Mouse (Mus musculus) limb, embryonic 14.5 days (tissue): Measurements from ENCODE around the gene Syt15. TPM values are rescaled to one million over a fixed set of nuclear protein-coding genes. Genes with fewer than 3 reads are reported as not detected.
"Not testable (repeated sequence)": the region's sequence is repeated elsewhere in the genome, so short reads cannot be mapped to it uniquely, and the experiment has no call there.

Source experiments
- ATAC-seq: fragments of 200-750 bp; cut with Nextera tagmentation; 2 replicates; pipeline ENCODE4 v1.8.0; 2017; ENCODE audit warnings: low read depth, moderate number of reproducible peaks, moderate TSS enrichment; ENCODE audit not compliant: low FRiP score
- DNase-seq: peaks from one replicate; pipeline ENCODE4 v3.0.0-alpha.2; 2015; ENCODE audit warnings: low spot score
- H3K27ac ChIP-seq: fragments of 300-500 bp; sonication (generic); replicated peaks from 2 replicates; pipeline ENCODE4 v1.5.1; 2014; ENCODE audit warnings: low read depth, mild to moderate bottlenecking, low read length, moderate library complexity, mixed read lengths
- H3K27me3 ChIP-seq: fragments of 300-500 bp; sonication (generic); 2 replicates; pipeline ENCODE4 v1.6.1; 2014; ENCODE audit warnings: low read length, mixed read lengths; ENCODE audit not compliant: control insufficient read depth, insufficient read depth
- H3K36me3 ChIP-seq: fragments of 300-500 bp; sonication (generic); 2 replicates; pipeline ENCODE4 v1.6.1; 2014; ENCODE audit warnings: mild to moderate bottlenecking, low read length, moderate library complexity, mixed read lengths; ENCODE audit not compliant: control insufficient read depth, insufficient read depth
- H3K4me1 ChIP-seq: fragments of 300-500 bp; sonication (generic); 2 replicates; pipeline ENCODE4 v1.6.1; 2014; ENCODE audit warnings: antibody characterized with exemption, low read length, mixed read lengths; ENCODE audit not compliant: control insufficient read depth, insufficient read depth
- H3K4me2 ChIP-seq: fragments of 300-500 bp; sonication (generic); replicated peaks from 2 replicates; pipeline ENCODE4 v1.6.1; 2014; ENCODE audit warnings: low read depth, mild to moderate bottlenecking, low read length, moderate library complexity; ENCODE audit not compliant: severe bottlenecking
- H3K4me3 ChIP-seq: fragments of 300-500 bp; sonication (generic); replicated peaks from 2 replicates; pipeline ENCODE4 v1.5.1; 2014; ENCODE audit warnings: low read length
- H3K9ac ChIP-seq: fragments of 300-500 bp; sonication (generic); 2 replicates; pipeline ENCODE4 v1.6.1; 2014; ENCODE audit warnings: mild to moderate bottlenecking, low read depth, low read length, moderate library complexity; ENCODE audit not compliant: severe bottlenecking
- H3K9me3 ChIP-seq: fragments of 300-500 bp; sonication (generic); 2 replicates; pipeline ENCODE4 v1.6.1; 2016; ENCODE audit warnings: low read length; ENCODE audit not compliant: control insufficient read depth
- POLR2A ChIP-seq: fragments of 200-500 bp; IDR thresholded peaks from 2 replicates; pipeline ENCODE4 v1.8.0; 2012; ENCODE audit warnings: inconsistent platforms, mild to moderate bottlenecking, moderate library complexity, borderline replicate concordance; ENCODE audit not compliant: insufficient read depth, insufficient read length; ENCODE audit errors: extremely low read depth
- WGBS: fragments of 180-500 bp; shearing (Covaris S2); extraction: QIAGEN DNeasy Blood & Tissue Kit; methylation state at CpG from one replicate; pipeline ENCODE4 v1.1.7; 2014; 5-methylcytosine and 5-hydroxymethylcytosine counted together
- polyA plus RNA-seq, 2 experiments: library from polyadenylated mRNA; depleted of rRNA in 1 of 2; stranded (reverse) in 1 of 2; unstranded in 1 of 2; fragments of >200 nt; fragmentation: Nextera tagmentation in 1 of 2; extraction: Ambion mirVana in 1 of 2; gene quantifications; 2 replicates each; pipeline versions ENCODE4 v1.2.1 to v1.2.3; 2012 to 2014

Gene Syt15
- polyA plus RNA-seq, 2 experiments: 0.51 to 0.83 TPM

DNA sequence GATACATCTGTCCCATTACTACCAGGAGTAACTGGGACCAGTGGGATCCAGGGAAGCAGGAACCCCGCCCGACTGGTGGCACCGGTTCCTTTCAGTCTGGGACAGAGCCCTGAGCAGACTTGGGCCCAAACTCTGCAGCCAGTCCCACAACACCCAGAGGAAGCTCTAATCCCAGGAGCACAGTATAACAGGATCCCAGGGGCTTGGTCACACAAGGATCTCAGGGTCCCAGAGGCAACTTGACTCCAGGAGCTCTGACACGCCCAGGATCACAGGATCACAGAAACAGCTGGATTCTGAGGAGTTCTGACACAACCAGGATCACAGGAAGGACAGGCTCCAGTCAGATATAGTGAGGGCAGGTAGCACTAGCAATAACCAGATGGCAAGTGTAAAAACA, 33.9 kb downstream of the Syt15 start:
- DNase-seq (no peak), ATAC-seq (no peak)
- H3K4me1 ChIP-seq: no peaks in the 10 kb centered on the region
- no peaks in the 10 kb centered on the region for H3K27me3 ChIP-seq
- TF ChIP-seq POLR2A: no peak
- no peak overlapping the region for H3K27ac ChIP-seq
- no peaks in the 10 kb centered on the region for H3K9me3 ChIP-seq
- no peak overlapping the region for H3K4me3 ChIP-seq
- no peaks in the 10 kb centered on the region for H3K36me3 ChIP-seq
- H3K9ac ChIP-seq: no peak overlapping the region
- no peak overlapping the region for H3K4me2 ChIP-seq
- 79% methylated on average over 4 of the region's 4 CpGs for WGBS

DNA sequence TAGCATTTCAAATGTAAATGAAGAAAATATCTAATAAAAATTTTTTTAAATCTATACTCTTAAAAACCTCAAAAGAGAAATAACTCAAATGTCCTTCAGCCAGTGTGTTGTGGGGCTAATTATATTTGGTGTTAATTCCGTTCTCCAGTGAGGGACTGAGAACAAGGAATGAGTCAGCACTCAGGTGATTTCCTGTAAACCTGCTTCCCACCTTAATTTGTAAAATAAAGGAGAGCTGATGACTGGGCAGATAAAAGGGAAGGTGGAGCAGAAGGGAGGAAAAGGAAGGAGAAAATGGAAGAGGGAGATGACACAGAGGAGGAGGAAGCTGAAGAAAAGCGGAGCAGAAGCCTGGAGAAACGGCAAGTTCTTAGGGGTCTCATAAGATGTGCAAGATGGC, 39.1 kb downstream of the Syt15 start:
- H3K9me3 ChIP-seq, H3K36me3 ChIP-seq, H3K9ac ChIP-seq, ATAC-seq, H3K27me3 ChIP-seq, H3K27ac ChIP-seq, H3K4me1 ChIP-seq, H3K4me3 ChIP-seq, H3K4me2 ChIP-seq, DNase-seq: not testable (repeated sequence)
- 60% methylated on average over 3 of the region's 3 CpGs for WGBS

DNA sequence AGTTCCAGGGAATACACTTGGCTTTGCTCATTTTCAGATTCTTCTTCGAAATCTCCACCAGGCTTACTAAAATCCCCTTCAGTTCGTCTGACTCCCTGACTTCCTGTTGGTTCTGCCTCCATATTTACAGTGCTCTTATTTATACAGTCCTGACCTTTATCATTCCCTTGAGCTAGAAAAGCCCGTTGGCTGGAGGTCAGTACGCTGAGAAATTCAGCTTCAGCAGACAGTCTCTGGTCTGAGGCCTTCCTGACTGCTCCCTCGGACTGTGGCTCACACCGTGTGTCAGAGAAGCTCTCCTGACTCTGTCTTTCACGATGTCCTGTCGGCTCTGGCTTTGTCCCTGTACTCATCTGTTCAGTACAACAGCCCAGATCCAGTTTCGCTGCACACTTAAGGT, 48.7 kb downstream of the Syt15 start:
- no peak for ATAC-seq
- Histone ChIP-seq H3K4me3 (no peak overlapping the region), H3K36me3 (0 out of 2 replicates have a peak, but pooled peaks cover 3% of the 10 kb centered on the region), H3K9ac (no peak overlapping the region), H3K27ac (no peak overlapping the region), H3K4me1 (no peaks in the 10 kb centered on the region), H3K27me3 (no peaks in the 10 kb centered on the region), H3K4me2 (no peak overlapping the region), H3K9me3 (0 out of 2 replicates have a peak, but pooled peaks cover 3% of the 10 kb centered on the region)
- 78% methylated on average over 9 of the region's 9 CpGs for WGBS
- no peak for DNase-seq
- no peak for TF ChIP-seq POLR2A

DNA sequence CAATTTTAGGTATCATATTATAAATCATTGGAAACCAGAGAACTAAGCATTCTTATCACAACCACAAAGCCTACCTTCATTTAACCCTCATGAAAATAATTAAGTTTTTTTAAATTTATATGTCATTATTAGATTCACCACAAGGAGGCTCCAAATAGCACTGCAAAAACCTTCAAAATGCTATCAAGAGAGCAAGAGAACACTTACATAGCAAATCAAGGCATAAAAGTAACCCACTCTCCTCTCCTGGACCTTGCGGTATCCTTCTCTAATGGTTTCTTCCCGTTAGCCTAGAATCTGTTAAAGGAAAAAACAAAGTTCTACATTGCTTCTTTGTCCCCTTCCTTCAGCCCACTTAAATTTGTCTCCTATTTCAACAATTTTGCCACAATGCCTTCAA, 53.9 kb downstream of the Syt15 start:
- WGBS: 57% methylated on average over 2 of the region's 2 CpGs
- H3K4me1 ChIP-seq: no peaks in the 10 kb centered on the region
- no peaks in the 10 kb centered on the region for H3K27me3 ChIP-seq
- 0 out of 2 replicates have a peak, but pooled peaks cover 3% of the 10 kb centered on the region for H3K36me3 ChIP-seq
- no peaks in the 10 kb centered on the region for H3K9me3 ChIP-seq
- ATAC-seq (no peak), DNase-seq (no peak)
- no peak for TF ChIP-seq POLR2A
- H3K9ac ChIP-seq: no peak overlapping the region
- H3K4me3 ChIP-seq: no peak overlapping the region
- no peak overlapping the region for H3K4me2 ChIP-seq
- no peak overlapping the region for H3K27ac ChIP-seq

DNA sequence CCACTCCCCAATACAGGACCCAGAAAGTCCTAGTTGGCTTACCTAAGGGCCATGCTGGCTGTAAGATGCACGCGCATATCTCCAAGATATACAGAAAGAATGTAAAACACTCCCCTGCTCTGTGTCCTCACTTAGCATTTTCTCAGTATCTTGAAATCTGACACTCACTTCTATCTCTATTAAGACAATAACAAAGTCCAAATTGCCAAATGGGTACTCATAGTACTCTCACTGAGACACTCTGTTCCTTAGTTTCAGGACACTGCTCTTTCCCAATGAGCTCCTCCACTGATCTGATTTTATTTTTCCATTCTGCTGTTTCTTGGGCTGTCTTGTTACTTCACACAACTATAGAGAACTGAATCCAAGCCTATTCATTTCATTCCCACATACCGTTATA, 54.7 kb downstream of the Syt15 start:
- ATAC-seq (no peak), DNase-seq (no peak)
- Histone ChIP-seq H3K4me2 (no peak overlapping the region), H3K27me3 (no peaks in the 10 kb centered on the region), H3K36me3 (no peaks in the 10 kb centered on the region), H3K9me3 (no peaks in the 10 kb centered on the region), H3K4me1 (no peaks in the 10 kb centered on the region), H3K4me3 (no peak overlapping the region), H3K27ac (no peak overlapping the region), H3K9ac (no peak overlapping the region)
- 96% methylated on average over 3 of the region's 3 CpGs for WGBS
- TF ChIP-seq POLR2A: no peak

DNA sequence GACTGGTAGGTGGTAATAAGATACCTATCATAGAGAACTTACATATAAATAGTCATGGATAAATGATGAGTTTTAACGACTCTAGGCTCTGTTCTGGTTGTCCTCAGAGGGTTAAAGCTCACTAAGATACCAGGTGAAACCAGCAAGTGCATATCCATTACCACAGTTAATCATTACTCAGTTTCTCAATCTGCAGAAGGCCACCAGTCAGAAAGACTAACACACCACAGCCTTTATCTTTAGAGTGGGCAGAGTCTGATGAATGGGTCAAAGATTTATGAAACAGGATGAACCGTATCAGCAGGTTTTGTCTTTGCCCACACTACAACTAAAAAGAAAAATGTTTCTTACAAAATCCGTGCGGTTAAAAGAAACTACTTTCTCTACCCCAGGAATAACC, 55.8 kb downstream of the Syt15 start:
- no peak for TF ChIP-seq POLR2A
- ATAC-seq: no peak
- 80% methylated on average over 4 of the region's 4 CpGs for WGBS
- no peak overlapping the region for H3K4me3 ChIP-seq
- H3K4me2 ChIP-seq: no peak overlapping the region
- no peak overlapping the region for H3K27ac ChIP-seq
- H3K36me3 ChIP-seq: no peaks in the 10 kb centered on the region
- H3K27me3 ChIP-seq: no peaks in the 10 kb centered on the region
- no peak for DNase-seq
- H3K9ac ChIP-seq: no peak overlapping the region
- H3K9me3 ChIP-seq: no peaks in the 10 kb centered on the region
- no peaks in the 10 kb centered on the region for H3K4me1 ChIP-seq
